Mouse (Mus musculus): ENCODE results near the gene Zmiz1. TPM values are rescaled to one million over a fixed set of nuclear protein-coding genes. Genes with fewer than 3 reads are reported as not detected.

Gene Zmiz1
- polyA plus RNA-seq, 1 experiment from 2014 or later, result 91.0 TPM

DNA sequence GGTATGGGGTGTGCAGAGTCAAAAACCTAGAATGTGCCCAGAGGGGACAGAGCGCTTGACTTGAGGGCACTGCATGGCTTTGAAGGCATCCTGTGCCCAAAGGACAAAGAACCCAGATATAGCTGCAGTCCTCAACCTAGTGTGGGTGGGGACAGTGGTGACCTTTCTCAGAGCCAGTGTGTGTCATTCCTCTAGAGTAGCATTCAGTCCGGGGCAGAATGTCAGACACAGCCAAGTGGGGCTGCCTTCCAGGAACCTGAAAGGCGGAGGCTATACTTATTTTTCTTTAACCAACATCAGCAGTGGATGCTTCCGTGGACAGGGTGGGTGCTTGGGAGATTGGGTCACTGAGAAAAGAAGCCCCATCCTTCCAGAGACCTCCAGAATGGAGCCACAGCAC, 103.5 kb downstream of the Zmiz1 start:
- H3K4me2 ChIP-seq (ENCODE audit: low read length), result no peak overlapping the region
- no peak for DNase-seq
- WGBS, result 93% methylated on average over 4 of the region's 4 CpGs
- no peaks in the 10 kb centered on the region for H3K27me3 ChIP-seq (ENCODE audit: control insufficient read depth, insufficient read depth, low read length)
- ATAC-seq (ENCODE audit: low FRiP score, low TSS enrichment), result no peak
- peak overlapping the region; percentile 32; the same call in 1 of the 2 replicates for H3K27ac ChIP-seq (replicated peaks; ENCODE audit: low read depth, low read length)
- H3K36me3 ChIP-seq (ENCODE audit: control insufficient read depth, insufficient read depth, low read length), result peaks cover 8% of the 10 kb centered on the region; the same call in 1 of the 2 replicates
- H3K4me3 ChIP-seq (replicated peaks; ENCODE audit: low read depth, low read length), result no peak overlapping the region
- H3K4me1 ChIP-seq (ENCODE audit: control insufficient read depth, insufficient read depth, low read length), result peaks cover 33% of the 10 kb centered on the region
- no peaks in the 10 kb centered on the region for H3K9me3 ChIP-seq (ENCODE audit: control insufficient read depth, low read length)
- H3K9ac ChIP-seq (replicated peaks; ENCODE audit: low read length), result no peak overlapping the region

DNA sequence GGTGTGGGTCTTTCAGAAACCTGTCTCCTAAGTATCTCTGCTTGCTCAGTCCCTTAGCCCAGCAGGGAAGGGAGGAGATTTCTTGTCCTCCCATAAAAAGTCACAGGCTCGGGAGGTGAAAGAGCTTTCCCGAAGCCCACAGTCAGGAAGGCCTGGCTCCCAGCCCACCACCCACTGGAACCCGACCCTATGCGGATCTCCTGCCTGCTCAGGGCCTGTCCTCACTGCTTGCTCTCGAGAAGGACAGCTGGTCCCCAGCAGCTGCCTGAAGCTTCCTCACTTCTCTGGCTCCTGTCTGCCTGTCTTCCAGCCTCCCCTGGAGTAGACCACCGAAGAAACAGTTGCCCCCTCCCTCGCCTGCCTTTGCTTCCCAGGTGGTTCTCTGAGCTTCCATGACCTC, 103.9 kb downstream of the Zmiz1 start:
- ATAC-seq (ENCODE audit: low FRiP score, low TSS enrichment), result no peak
- H3K36me3 ChIP-seq (ENCODE audit: control insufficient read depth, insufficient read depth, low read length), result peaks cover 8% of the 10 kb centered on the region; the same call in 1 of the 2 replicates
- peaks cover 31% of the 10 kb centered on the region for H3K4me1 ChIP-seq (ENCODE audit: control insufficient read depth, insufficient read depth, low read length)
- H3K27me3 ChIP-seq (ENCODE audit: control insufficient read depth, insufficient read depth, low read length), result no peaks in the 10 kb centered on the region
- H3K9ac ChIP-seq (replicated peaks; ENCODE audit: low read length), result no peak overlapping the region
- no peak overlapping the region for H3K4me2 ChIP-seq (ENCODE audit: low read length)
- DNase-seq, result no peak
- 85% methylated on average over 7 of the region's 7 CpGs for WGBS
- no peak overlapping the region for H3K4me3 ChIP-seq (replicated peaks; ENCODE audit: low read depth, low read length)
- H3K27ac ChIP-seq (replicated peaks; ENCODE audit: low read depth, low read length), result 0 out of 2 replicates have a peak overlapping the region, but pooled peaks have one; percentile 41
- no peaks in the 10 kb centered on the region for H3K9me3 ChIP-seq (ENCODE audit: control insufficient read depth, low read length)

DNA sequence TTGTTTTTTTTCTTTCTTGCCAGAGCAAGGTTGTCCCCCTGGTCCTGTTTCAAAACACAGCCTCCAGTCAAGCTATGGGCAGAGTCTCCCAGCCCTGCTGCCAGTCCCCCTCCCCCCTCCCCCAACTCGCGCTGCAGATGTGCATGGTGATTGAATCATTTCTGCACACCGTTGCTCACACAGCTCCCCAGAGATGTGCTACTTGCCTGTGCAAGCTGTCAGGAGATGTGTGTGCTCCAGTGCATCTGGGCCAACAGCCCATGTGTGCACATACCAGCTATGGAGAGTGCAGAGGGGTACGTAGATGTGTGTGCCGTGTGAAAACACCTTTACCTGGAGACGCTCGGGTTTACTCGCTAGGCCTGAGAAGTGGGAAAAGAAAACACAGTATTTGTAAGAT, 105.6 kb downstream of the Zmiz1 start:
- peak; percentile 58 for DNase-seq
- no peak overlapping the region for H3K4me2 ChIP-seq (ENCODE audit: low read length)
- H3K27ac ChIP-seq (replicated peaks; ENCODE audit: low read depth, low read length), result peak overlapping the region; percentile 72
- H3K36me3 ChIP-seq (ENCODE audit: control insufficient read depth, insufficient read depth, low read length), result peaks cover 7% of the 10 kb centered on the region; the same call in 1 of the 2 replicates
- no peak for ATAC-seq (ENCODE audit: low FRiP score, low TSS enrichment)
- H3K4me3 ChIP-seq (replicated peaks; ENCODE audit: low read depth, low read length), result no peak overlapping the region
- H3K27me3 ChIP-seq (ENCODE audit: control insufficient read depth, insufficient read depth, low read length), result no peaks in the 10 kb centered on the region
- H3K4me1 ChIP-seq (ENCODE audit: control insufficient read depth, insufficient read depth, low read length), result peaks cover 31% of the 10 kb centered on the region
- 50% methylated on average over 8 of the region's 8 CpGs for WGBS
- H3K9me3 ChIP-seq (ENCODE audit: control insufficient read depth, low read length), result no peaks in the 10 kb centered on the region
- H3K9ac ChIP-seq (replicated peaks; ENCODE audit: low read length), result no peak overlapping the region

DNA sequence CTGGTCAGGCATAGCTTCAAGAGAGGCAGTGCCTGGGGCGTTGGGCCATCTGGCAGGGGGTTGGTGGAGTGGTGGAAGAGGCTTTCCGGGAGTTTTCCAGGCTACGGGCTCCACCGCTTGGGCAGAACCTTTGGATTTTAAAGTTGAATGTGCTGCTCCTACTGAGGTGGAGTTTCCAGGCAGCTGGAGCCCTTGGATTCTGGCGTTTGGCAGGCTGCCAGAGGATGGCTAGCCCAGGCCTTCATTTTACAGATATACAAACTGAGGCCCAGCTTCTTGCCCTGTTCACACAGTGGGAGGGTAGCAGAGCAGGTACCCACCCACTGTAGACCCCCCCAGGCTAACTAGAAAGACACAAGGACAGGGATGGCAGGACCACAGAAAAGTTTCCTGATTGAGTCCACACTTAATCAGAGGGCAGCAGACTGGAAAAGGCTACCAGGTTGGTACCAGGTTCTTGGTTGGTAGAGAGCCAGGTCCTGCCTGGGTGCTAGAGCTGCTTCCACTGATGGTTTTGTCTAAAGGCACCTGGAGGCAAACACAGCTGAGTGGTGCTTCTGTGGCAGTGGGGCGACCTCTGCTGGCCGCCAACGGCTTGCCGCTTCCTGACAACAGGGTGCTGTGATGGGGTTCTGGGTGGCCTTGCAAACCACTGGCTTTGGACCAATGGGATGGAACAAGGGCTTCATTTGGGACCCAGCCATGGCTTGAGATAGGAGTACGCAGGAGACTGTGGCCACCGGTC, 106.5 kb downstream of the Zmiz1 start:
- no peak overlapping the region for H3K4me3 ChIP-seq (replicated peaks; ENCODE audit: low read depth, low read length)
- H3K4me1 ChIP-seq (ENCODE audit: control insufficient read depth, insufficient read depth, low read length), result peaks cover 31% of the 10 kb centered on the region
- no peak overlapping the region for H3K4me2 ChIP-seq (ENCODE audit: low read length)
- no peaks in the 10 kb centered on the region for H3K27me3 ChIP-seq (ENCODE audit: control insufficient read depth, insufficient read depth, low read length)
- peak; percentile 89 for DNase-seq
- H3K9me3 ChIP-seq (ENCODE audit: control insufficient read depth, low read length), result no peaks in the 10 kb centered on the region
- peak overlapping the region; percentile 72 for H3K27ac ChIP-seq (replicated peaks; ENCODE audit: low read depth, low read length)
- no peaks in the 10 kb centered on the region for H3K36me3 ChIP-seq (ENCODE audit: control insufficient read depth, insufficient read depth, low read length)
- peak; percentile 49; the same call in 1 of the 2 replicates for ATAC-seq (ENCODE audit: low FRiP score, low TSS enrichment)
- H3K9ac ChIP-seq (replicated peaks; ENCODE audit: low read length), result no peak overlapping the region
- 22% methylated on average over 11 of the region's 11 CpGs for WGBS

DNA sequence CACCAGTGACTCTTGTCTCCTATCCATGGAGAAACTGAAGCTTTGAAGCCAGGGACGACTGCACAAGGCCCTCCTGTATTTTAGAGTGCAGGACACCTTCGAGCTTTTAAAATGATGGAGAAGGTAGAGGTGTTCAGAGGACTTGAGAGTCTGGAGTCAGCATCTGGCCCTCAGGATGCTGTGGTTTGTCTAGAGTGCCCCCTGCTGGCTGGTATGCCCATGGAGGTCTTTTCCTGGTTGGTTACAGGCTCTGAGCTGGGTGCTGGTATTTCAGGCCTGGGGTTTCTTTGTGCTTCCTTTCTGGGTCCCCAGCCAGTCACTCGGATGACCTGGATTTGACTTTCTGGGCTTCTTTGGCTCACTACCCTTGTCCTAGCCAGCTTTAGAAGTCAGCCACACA, 108.3 kb downstream of the Zmiz1 start:
- Histone ChIP-seq H3K27ac (replicated peaks; ENCODE audit: low read depth, low read length) (no peak overlapping the region), H3K4me3 (replicated peaks; ENCODE audit: low read depth, low read length) (no peak overlapping the region), H3K9me3 (ENCODE audit: control insufficient read depth, low read length) (no peaks in the 10 kb centered on the region), H3K36me3 (ENCODE audit: control insufficient read depth, insufficient read depth, low read length) (peaks cover 5% of the 10 kb centered on the region), H3K9ac (replicated peaks; ENCODE audit: low read length) (no peak overlapping the region), H3K27me3 (ENCODE audit: control insufficient read depth, insufficient read depth, low read length) (no peaks in the 10 kb centered on the region), H3K4me1 (ENCODE audit: control insufficient read depth, insufficient read depth, low read length) (peaks cover 26% of the 10 kb centered on the region), H3K4me2 (ENCODE audit: low read length) (no peak overlapping the region)
- WGBS, result 69% methylated on average over 3 of the region's 3 CpGs
- DNase-seq (peak; percentile 70), ATAC-seq (ENCODE audit: low FRiP score, low TSS enrichment) (no peak)

DNA sequence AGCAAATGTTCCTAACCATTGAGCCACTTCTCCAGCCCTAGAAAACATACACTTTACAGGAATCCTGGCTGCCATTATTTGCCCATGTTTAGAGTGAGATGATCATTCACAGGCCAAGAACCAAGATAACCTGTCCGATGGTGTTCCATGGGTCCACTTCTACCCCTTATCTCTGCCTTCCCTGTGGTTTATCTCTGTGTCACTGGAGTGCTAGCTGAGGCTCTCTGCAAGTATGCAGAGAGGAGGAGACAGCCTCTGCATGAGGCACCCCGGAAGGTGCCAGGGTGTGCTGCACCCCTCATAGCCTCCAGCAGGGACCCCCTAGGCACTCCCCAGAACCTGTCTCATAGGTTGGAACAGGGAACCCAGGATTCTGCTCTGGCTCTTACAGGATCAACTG, 108.9 kb downstream of the Zmiz1 start:
- peaks cover 11% of the 10 kb centered on the region for H3K36me3 ChIP-seq (ENCODE audit: control insufficient read depth, insufficient read depth, low read length)
- no peak overlapping the region for H3K4me2 ChIP-seq (ENCODE audit: low read length)
- H3K27ac ChIP-seq (replicated peaks; ENCODE audit: low read depth, low read length), result no peak overlapping the region
- H3K27me3 ChIP-seq (ENCODE audit: control insufficient read depth, insufficient read depth, low read length), result no peaks in the 10 kb centered on the region
- H3K4me1 ChIP-seq (ENCODE audit: control insufficient read depth, insufficient read depth, low read length), result peaks cover 25% of the 10 kb centered on the region
- no peaks in the 10 kb centered on the region for H3K9me3 ChIP-seq (ENCODE audit: control insufficient read depth, low read length)
- DNase-seq (no peak), ATAC-seq (ENCODE audit: low FRiP score, low TSS enrichment) (no peak)
- H3K9ac ChIP-seq (replicated peaks; ENCODE audit: low read length), result no peak overlapping the region
- WGBS, result 100% methylated on average over 2 of the region's 2 CpGs
- H3K4me3 ChIP-seq (replicated peaks; ENCODE audit: low read depth, low read length), result no peak overlapping the region

DNA sequence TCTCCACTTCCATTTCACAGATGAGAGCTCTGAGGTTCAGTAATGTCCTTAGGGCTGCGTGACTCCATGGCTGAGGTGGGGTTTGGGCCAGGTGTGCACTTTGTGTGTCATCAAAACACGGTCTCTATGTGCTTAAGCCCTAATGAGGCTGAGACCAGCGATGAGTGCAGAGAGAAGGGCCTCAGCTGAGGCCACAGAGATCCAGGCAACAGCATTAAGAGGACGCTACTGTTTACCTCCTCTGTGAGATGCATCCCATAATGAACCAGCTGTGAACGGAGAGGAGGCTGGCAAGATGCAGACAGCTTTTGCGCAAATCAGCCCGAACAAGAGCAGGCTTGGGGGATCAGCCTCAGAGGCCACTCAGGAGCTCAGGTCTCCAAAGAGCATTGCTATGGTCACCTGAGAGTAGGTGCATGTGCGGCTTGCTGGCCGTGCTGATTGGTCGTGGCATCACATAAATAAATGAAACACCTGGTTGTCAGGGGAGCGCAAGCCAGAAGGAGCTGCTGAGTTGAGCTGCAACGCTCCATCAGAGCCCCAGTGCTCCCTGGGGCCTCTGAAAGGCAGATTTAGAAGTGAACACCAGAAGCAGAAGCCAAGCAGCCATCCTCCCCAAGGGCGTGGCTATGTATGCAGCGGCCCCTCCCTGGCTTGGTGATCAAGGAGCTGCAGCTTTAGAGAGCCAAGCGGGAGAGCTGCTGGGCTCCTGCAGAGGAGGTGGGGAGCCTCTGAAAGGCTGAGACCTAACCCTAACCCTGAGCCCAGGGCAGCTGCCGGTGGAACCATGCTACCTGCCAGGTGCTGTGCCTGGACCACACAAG, 115.3 kb downstream of the Zmiz1 start:
- no peak overlapping the region for H3K4me3 ChIP-seq (replicated peaks; ENCODE audit: low read depth, low read length)
- H3K36me3 ChIP-seq (ENCODE audit: control insufficient read depth, insufficient read depth, low read length), result peaks cover 67% of the 10 kb centered on the region
- H3K4me2 ChIP-seq (ENCODE audit: low read length), result no peak overlapping the region
- no peaks in the 10 kb centered on the region for H3K9me3 ChIP-seq (ENCODE audit: control insufficient read depth, low read length)
- peaks cover 25% of the 10 kb centered on the region for H3K4me1 ChIP-seq (ENCODE audit: control insufficient read depth, insufficient read depth, low read length)
- DNase-seq, result peak; percentile 52
- peak overlapping the region; percentile 60 for H3K27ac ChIP-seq (replicated peaks; ENCODE audit: low read depth, low read length)
- WGBS, result 33% methylated on average over 16 of the region's 16 CpGs
- no peaks in the 10 kb centered on the region for H3K27me3 ChIP-seq (ENCODE audit: control insufficient read depth, insufficient read depth, low read length)
- no peak overlapping the region for H3K9ac ChIP-seq (replicated peaks; ENCODE audit: low read length)
- ATAC-seq (ENCODE audit: low FRiP score, low TSS enrichment), result 0 out of 2 replicates have a peak, but pooled peaks have one; percentile 8

DNA sequence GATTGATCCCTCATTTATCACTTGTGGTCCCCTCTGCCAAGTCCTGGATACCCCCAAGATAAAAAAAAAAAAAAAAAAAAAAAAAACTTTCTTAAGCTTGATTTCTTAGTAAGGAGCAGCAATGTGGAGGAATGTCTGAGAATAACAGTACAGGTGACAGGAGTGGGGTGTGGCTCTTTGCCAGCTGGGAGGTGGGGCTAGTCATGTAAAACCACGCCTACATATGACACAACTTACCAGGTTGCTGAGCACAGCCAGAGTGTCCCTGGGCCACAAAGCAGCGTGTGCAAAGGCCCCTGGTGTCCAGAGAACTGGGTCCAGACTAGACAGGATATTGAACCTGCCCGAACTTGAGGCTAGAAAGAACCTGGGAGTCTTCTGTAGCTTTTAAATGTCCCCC, 117.7 kb downstream of the Zmiz1 start:
- ATAC-seq (ENCODE audit: low FRiP score, low TSS enrichment) (no peak), DNase-seq (no peak)
- peaks cover 91% of the 10 kb centered on the region for H3K36me3 ChIP-seq (ENCODE audit: control insufficient read depth, insufficient read depth, low read length)
- no peak overlapping the region for H3K4me3 ChIP-seq (replicated peaks; ENCODE audit: low read depth, low read length)
- no peaks in the 10 kb centered on the region for H3K9me3 ChIP-seq (ENCODE audit: control insufficient read depth, low read length)
- H3K27me3 ChIP-seq (ENCODE audit: control insufficient read depth, insufficient read depth, low read length), result no peaks in the 10 kb centered on the region
- 88% methylated on average over 3 of the region's 3 CpGs for WGBS
- H3K9ac ChIP-seq (replicated peaks; ENCODE audit: low read length), result no peak overlapping the region
- H3K4me2 ChIP-seq (ENCODE audit: low read length), result no peak overlapping the region
- peak overlapping the region; percentile 70 for H3K27ac ChIP-seq (replicated peaks; ENCODE audit: low read depth, low read length)
- H3K4me1 ChIP-seq (ENCODE audit: control insufficient read depth, insufficient read depth, low read length), result peaks cover 38% of the 10 kb centered on the region

Measured in midbrain, embryonic 14.5 days (tissue).